Mouse (Mus musculus): ENCODE data around the gene Magoh.

Gene Magoh

DNA sequence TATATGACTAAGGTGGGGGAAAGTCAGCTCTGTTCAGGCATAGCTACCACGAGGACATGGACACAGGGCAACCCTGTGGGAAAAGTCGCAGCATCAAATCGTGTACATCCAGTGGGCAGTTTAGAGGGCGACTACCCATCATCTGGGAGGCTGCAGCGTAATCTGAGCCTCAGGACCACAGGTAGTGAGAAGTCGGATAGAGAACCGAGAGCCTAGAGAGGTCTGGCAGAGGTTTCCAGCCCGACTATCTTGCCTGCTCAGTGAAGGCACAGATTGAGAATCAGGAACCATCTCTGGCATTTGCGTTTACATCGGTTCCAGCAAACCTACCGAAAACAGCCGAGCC lies 9.8 kb downstream of the Magoh start:
- no peak for DNase-seq (ENCODE audit: extremely low spot score, low read depth, low spot score)

- DNase-seq (ENCODE audit: extremely low spot score, low read depth, low spot score): peak; percentile 80
Observed at GRCm38 (mm10) chr4:107889731-107890432, 10.3 kb downstream of the Magoh start, which contains the start of gene 0610037L13Rik. 0610037L13Rik (plus strand) TSS chr4:107889813.

DNA sequence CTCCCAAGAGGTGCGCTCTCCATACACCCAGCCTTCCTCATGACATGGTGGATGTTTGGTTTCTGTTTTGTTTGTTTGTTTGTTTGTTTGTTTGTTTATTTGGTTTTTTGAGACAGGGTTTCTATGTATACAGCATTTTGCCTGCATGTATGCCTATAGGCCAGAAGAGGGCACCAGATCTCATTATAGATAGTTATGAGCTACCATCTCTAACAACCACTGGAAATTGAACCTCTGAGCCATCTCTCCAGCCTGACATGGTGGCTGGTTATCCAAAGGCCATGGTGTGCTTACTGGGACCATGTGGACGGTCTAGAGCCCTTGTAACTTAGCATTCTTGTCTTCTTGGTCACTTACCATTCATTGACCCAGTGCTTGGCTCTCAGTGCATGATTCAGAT lies 13.1 kb downstream of the Magoh start:
- no peak for DNase-seq (ENCODE audit: extremely low spot score, low read depth, low spot score)

DNA sequence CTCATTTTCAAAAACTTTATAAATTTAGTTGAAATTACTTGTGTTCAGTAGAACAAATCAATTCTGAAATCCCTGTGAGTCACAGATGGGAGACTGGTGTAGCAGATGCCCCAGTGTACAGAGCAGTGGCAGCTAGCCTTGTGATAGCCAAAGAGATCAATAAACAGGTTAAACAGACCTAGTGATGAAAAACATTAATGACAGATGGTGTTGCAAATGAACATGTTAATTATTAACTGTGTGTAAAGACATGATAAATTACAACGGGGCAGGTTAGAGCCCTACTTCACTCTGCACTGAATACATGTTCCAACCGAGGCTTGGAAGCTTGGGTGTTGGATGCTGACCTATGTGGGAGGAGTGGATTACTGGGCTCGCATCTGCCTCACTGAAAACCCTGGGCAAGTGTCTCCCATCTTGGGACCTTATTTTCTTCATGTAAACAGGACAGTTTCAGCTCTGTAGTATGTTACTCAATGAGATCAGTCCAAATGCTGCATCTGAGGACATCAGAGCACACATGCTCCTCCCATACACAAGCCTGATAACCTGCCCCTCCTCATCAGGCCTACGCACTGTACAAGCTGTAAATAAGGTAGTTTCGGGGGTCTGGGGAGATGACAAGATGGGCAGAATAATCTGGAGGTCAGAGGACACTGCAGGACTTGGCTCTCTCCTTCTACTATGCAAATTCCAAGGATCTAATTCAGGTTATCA lies 19.8 kb downstream of the Magoh start:
- DNase-seq (ENCODE audit: extremely low spot score, low read depth, low spot score): no peak

GRCm38 (mm10) chr4:107900206-107900605 lies 20.7 kb downstream of the Magoh start:
- DNase-seq (ENCODE audit: extremely low spot score, low read depth, low spot score): no peak

DNA sequence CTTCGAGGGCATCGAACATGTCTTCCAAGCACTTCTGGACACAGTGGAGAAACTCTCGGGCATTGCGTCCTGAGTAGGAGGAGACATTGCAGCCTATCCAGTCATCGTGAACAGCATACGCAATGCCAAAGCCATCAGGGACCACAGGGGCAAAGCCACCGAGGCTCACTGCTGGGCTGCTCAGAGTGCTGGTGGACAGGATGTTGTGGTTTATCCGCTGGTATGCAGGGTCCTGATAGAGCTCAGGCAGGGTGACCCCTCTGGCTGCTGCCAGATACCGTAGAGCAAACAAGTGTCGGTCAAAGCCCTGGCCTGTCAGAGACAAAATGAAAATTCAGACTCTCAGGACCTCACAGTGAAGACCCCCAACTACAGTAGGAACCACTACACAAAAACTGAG lies 24.7 kb downstream of the Magoh start:
- no peak for DNase-seq (ENCODE audit: extremely low spot score, low read depth, low spot score)

DNA sequence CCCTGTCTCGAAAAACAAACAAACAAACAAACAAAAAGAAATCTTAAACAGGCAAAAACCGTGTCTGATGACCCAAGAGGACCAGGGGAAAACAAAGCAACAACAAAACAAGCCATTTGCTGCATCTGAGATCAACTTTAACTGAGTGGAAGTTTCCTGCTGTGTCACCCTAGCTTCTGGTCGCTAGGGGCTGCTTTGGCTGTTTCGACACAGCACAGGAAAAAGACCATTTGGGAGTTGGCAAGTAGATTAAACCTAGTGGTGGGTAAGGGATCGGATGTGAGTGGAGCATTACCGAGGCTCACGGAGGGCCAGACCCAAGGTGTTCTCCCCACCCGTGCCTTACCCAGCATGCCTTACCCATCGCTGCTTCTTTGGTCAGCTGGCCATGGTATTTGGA lies 27.0 kb downstream of the Magoh start:
- DNase-seq (ENCODE audit: extremely low spot score, low read depth, low spot score): no peak

DNA sequence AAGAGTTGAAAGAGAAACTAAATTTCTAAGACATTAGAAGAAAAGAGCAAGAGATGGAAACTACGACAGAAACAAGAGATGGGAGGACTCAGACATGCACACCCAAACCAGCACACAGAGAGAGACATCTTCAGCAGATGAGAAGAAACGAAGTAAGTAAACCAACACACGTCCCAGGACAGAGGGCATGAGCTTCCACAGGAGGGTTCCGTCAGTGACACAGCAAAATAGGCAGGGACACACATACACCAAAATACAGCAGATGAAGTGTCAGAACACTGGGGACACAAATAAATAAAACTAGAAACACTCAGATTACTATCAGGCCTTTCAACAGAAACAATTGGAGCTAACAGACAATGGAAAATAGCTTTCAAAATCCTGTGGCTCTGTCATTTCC lies 30.5 kb downstream of the Magoh start:
- no peak for DNase-seq (ENCODE audit: extremely low spot score, low read depth, low spot score)

DNA sequence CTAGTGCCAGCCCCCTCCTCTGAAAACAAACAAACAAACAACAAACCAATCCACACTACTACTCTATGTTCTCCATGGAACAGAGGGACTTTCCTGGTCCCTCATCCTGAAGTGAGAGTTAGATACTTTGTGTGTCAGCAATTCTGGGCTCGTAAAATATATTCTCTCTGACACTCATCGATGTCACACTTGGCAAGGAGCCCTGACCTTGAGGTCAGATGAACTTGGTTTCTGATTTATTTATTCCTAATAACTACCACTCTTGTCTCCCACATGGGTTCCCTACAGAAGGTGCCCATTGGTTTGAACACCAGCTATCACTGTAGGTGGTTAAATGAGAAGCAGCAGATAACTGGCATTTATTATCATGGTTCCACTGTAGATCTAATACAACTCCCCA lies 40.8 kb downstream of the Magoh start:
- no peak for DNase-seq (ENCODE audit: extremely low spot score, low read depth, low spot score)

- no peak for DNase-seq (ENCODE audit: extremely low spot score, low read depth, low spot score)
Observed at GRCm38 (mm10) chr4:107921152-107921695, 41.7 kb downstream of the Magoh start.

DNA sequence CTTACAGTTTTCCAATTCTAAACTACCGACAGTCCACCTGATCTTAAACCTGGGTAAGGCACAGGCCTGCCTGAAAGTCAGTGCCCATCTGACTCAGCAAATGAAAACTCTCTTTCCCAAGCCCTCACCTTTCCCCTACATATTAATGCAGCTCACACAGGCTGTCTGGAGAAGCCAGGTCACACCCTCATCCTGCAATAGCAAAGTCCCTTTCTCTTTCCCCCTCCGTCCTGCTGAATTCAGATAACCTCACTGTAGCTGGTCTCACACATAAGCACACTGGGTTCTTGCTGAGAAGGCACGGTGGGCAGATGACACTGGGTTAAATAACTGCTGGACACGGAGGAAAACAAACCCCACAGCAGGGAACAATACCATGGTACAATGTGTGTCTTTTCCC lies 42.4 kb downstream of the Magoh start:
- DNase-seq (ENCODE audit: extremely low spot score, low read depth, low spot score): no peak

DNA sequence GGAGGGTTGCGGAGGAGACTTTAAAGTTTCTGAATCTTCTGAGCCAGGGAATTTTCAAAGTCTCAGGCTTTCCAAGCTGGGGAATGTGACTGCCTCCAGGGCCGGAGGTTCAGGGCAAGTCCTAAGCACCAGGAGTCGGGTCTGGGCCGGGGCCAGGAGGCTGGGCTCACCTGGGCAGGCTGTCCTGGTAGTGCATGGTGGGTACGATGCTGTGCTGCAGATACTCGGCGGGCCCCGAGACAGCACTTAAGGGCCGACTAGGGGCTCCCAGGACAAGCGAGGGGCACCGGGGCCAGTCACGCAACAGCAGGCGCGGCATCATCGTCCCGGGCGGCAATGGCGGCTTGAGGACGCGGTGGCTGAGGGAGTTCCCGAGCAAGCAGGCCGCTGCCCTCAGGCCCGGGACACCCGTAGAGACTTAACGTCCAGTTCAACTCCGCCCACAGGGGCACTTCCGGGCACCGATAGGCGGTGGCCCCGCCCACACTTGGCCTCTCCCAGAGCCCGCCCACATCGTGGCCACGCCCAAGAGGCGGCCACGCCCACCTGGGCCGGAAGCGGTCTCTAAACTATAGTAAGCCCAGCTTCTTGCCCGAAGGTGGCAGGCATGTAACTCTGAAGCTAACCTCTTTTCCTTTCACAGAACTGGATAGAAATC lies 43.7 kb downstream of the Magoh start, which contains the start of gene Cpt2:
TSS of gene Cpt2 (minus strand) at position 466 of the 658 bp plus-strand sequence.
- DNase-seq (ENCODE audit: extremely low spot score, low read depth, low spot score): peak; percentile 77

DNA sequence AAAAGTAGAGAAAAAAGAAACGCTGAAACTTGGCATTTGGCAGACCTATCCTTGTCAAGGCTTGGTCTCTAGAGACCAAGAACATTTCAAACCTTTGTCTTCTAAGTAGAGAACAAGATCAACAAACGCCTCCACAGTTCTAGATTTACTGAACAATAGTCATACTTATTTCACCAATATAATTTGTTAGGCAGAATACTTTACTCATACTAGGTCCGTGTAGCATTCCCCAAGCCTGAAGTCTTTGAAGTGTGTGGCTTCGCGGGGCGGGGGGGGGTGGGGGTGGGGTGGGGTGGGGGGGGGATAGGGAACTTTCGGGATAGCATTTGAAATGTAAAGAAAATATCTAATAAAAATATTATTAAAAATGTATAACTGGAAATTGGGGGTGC lies 44.2 kb downstream of the Magoh start:
- DNase-seq (ENCODE audit: extremely low spot score, low read depth, low spot score): no peak

DNA sequence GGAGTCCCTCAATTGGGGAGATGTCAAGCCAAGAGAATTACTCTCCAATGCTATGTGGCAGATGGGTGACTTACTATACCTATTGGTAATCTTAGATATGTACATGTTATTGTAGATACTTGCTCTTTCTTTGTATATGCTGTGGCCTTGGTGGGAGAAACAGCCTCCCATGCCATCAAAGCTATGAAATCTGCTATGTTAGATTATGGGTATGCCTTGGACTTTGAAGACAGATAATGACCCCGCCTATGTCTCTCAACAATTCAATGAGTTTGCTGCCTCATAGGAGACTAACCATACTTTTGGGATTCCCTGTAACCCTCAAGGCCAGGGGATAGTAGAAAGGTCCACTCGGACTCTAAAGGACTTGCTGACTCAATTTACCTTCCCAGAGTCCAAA lies 48.7 kb downstream of the Magoh start:
- DNase-seq (ENCODE audit: extremely low spot score, low read depth, low spot score): no peak

- no peak for DNase-seq (ENCODE audit: extremely low spot score, low read depth, low spot score)
Observed at GRCm38 (mm10) chr4:107928726-107929125, 49.2 kb downstream of the Magoh start.

- no peak for DNase-seq (ENCODE audit: extremely low spot score, low read depth, low spot score)
Observed at GRCm38 (mm10) chr4:107931453-107931852, 51.9 kb downstream of the Magoh start.

- DNase-seq (ENCODE audit: extremely low spot score, low read depth, low spot score): no peak
Observed at GRCm38 (mm10) chr4:107933239-107933638, 53.7 kb downstream of the Magoh start.

GRCm38 (mm10) chr4:107935254-107935653 lies 55.7 kb downstream of the Magoh start:
- no peak for DNase-seq (ENCODE audit: extremely low spot score, low read depth, low spot score)

Data from hindlimb bud, embryonic 11.5 days (tissue).